Mouse (Mus musculus) bone marrow macrophage, adult 2 months (primary cell): ENCODE results near the gene Acot3.

Experiments
- CTCF ChIP-seq: IDR thresholded peaks from 2 replicates; pipeline ENCODE4 v1.5.1; 2012; ENCODE audit warnings: low read depth, mild to moderate bottlenecking, low read length, moderate library complexity
- POLR2A ChIP-seq: IDR thresholded peaks from 2 replicates; pipeline ENCODE4 v1.6.1; 2012; ENCODE audit warnings: mild to moderate bottlenecking, low read depth, low read length, borderline replicate concordance

GRCm38 (mm10) chr12:84063833-84064232, 11.9 kb downstream of the Acot3 start:
- no peak for TF ChIP-seq POLR2A
- TF ChIP-seq CTCF, result no peak
